Mouse (Mus musculus): Measurements from ENCODE around the gene Nudt14. TPM values are rescaled to one million over a fixed set of nuclear protein-coding genes. Genes with fewer than 3 reads are reported as not detected.
A peak's percentile ranks its signal among the peaks of the same experiment; 100 is the strongest.

Gene Nudt14
- polyA plus RNA-seq, 1 experiment: 34.9 TPM

- no peak for DNase-seq (ENCODE audit: low read depth)
Observed at GRCm38 (mm10) chr12:112947307-112947706, 5.4 kb upstream of the Nudt14 start.

GRCm38 (mm10) chr12:112943669-112944068, 1.7 kb upstream of the Nudt14 start:
- TF ChIP-seq POLR2A (IDR thresholded peaks at IDR 0.05; ENCODE audit: borderline replicate concordance, extremely low read depth, insufficient read depth, insufficient read length, poor library complexity, severe bottlenecking) (no peak), CTCF (IDR thresholded peaks at IDR 0.05; ENCODE audit: borderline replicate concordance, extremely low read depth, insufficient read depth, insufficient read length) (no peak)
- DNase-seq (ENCODE audit: low read depth): no peak

More at GRCm38 (mm10) chr12:112947307-112947706, 5.4 kb upstream of the Nudt14 start:
- no peak for TF ChIP-seq POLR2A (IDR thresholded peaks at IDR 0.05; ENCODE audit: borderline replicate concordance, extremely low read depth, insufficient read depth, insufficient read length, poor library complexity, severe bottlenecking)
- TF ChIP-seq CTCF (IDR thresholded peaks at IDR 0.05; ENCODE audit: borderline replicate concordance, extremely low read depth, insufficient read depth, insufficient read length): peak; percentile 47; the same call in 1 of the 2 replicates

- no peak for DNase-seq (ENCODE audit: low read depth)
- TF ChIP-seq POLR2A (IDR thresholded peaks at IDR 0.05; ENCODE audit: borderline replicate concordance, extremely low read depth, insufficient read depth, insufficient read length, poor library complexity, severe bottlenecking) (no peak), CTCF (IDR thresholded peaks at IDR 0.05; ENCODE audit: borderline replicate concordance, extremely low read depth, insufficient read depth, insufficient read length) (no peak)
Observed at GRCm38 (mm10) chr12:112941156-112941775, 658 bp downstream of the Nudt14 start.

GRCm38 (mm10) chr12:112940710-112941109, 1.2 kb downstream of the Nudt14 start:
- no peak for DNase-seq (ENCODE audit: low read depth)
- no peak for TF ChIP-seq POLR2A (IDR thresholded peaks at IDR 0.05; ENCODE audit: borderline replicate concordance, extremely low read depth, insufficient read depth, insufficient read length, poor library complexity, severe bottlenecking)
- no peak for TF ChIP-seq CTCF (IDR thresholded peaks at IDR 0.05; ENCODE audit: borderline replicate concordance, extremely low read depth, insufficient read depth, insufficient read length)

- no peak for TF ChIP-seq CTCF (IDR thresholded peaks at IDR 0.05; ENCODE audit: borderline replicate concordance, extremely low read depth, insufficient read depth, insufficient read length)
- no peak for DNase-seq (ENCODE audit: low read depth)
Observed at GRCm38 (mm10) chr12:112940238-112940637, 1.7 kb downstream of the Nudt14 start.

GRCm38 (mm10) chr12:112938873-112939565, 2.9 kb downstream of the Nudt14 start:
- TF ChIP-seq CTCF (IDR thresholded peaks at IDR 0.05; ENCODE audit: borderline replicate concordance, extremely low read depth, insufficient read depth, insufficient read length) (peak; percentile 62), POLR2A (IDR thresholded peaks at IDR 0.05; ENCODE audit: borderline replicate concordance, extremely low read depth, insufficient read depth, insufficient read length, poor library complexity, severe bottlenecking) (no peak)
- DNase-seq (ENCODE audit: low read depth): peak; percentile 55

- TF ChIP-seq CTCF (IDR thresholded peaks at IDR 0.05; ENCODE audit: borderline replicate concordance, extremely low read depth, insufficient read depth, insufficient read length) (no peak), POLR2A (IDR thresholded peaks at IDR 0.05; ENCODE audit: borderline replicate concordance, extremely low read depth, insufficient read depth, insufficient read length, poor library complexity, severe bottlenecking) (no peak)
- DNase-seq (ENCODE audit: low read depth): no peak
Observed at GRCm38 (mm10) chr12:112938366-112938765, 3.6 kb downstream of the Nudt14 start.

- no peak for DNase-seq (ENCODE audit: low read depth)
- TF ChIP-seq CTCF (IDR thresholded peaks at IDR 0.05; ENCODE audit: borderline replicate concordance, extremely low read depth, insufficient read depth, insufficient read length) (no peak), POLR2A (IDR thresholded peaks at IDR 0.05; ENCODE audit: borderline replicate concordance, extremely low read depth, insufficient read depth, insufficient read length, poor library complexity, severe bottlenecking) (no peak)
Observed at GRCm38 (mm10) chr12:112937906-112938305, 4.0 kb downstream of the Nudt14 start.

- DNase-seq (ENCODE audit: low read depth): no peak
- no peak for TF ChIP-seq CTCF (IDR thresholded peaks at IDR 0.05; ENCODE audit: borderline replicate concordance, extremely low read depth, insufficient read depth, insufficient read length)
- no peak for TF ChIP-seq POLR2A (IDR thresholded peaks at IDR 0.05; ENCODE audit: borderline replicate concordance, extremely low read depth, insufficient read depth, insufficient read length, poor library complexity, severe bottlenecking)
Observed at GRCm38 (mm10) chr12:112932647-112933046, 9.3 kb downstream of the Nudt14 start.

- peak; percentile 80 for DNase-seq (ENCODE audit: low read depth)
- TF ChIP-seq CTCF (IDR thresholded peaks at IDR 0.05; ENCODE audit: borderline replicate concordance, extremely low read depth, insufficient read depth, insufficient read length) (peak; percentile 38; the same call in 1 of the 2 replicates), POLR2A (IDR thresholded peaks at IDR 0.05; ENCODE audit: borderline replicate concordance, extremely low read depth, insufficient read depth, insufficient read length, poor library complexity, severe bottlenecking) (no peak)
Observed at GRCm38 (mm10) chr12:112929562-112930352, 12.2 kb downstream of the Nudt14 start, which contains the start of gene Jag2. Gene Jag2, minus strand, starts transcription at chr12:112929776.

All from brain, embryonic 14.5 days (tissue).